Mouse (Mus musculus) myocyte (in vitro differentiated cells): Measurements from ENCODE around the gene Fgf7. TPM values are rescaled to one million over a fixed set of nuclear protein-coding genes. Genes with fewer than 3 reads are reported as not detected.

Experiments
- H3K27me3 ChIP-seq: one replicate; pipeline ENCODE4 v1.6.1; 2011; ENCODE audit not compliant: control insufficient read depth, insufficient read depth, insufficient read length
- H3K36me3 ChIP-seq: one replicate; pipeline ENCODE4 v1.6.1; 2011; ENCODE audit not compliant: control insufficient read depth, insufficient read depth
- H3K4me2 ChIP-seq: one replicate; pipeline ENCODE4 v1.6.1; 2011; ENCODE audit warnings: low read depth, control low read depth
- H3K4me3 ChIP-seq: one replicate; pipeline ENCODE4 v1.5.1; 2011; ENCODE audit warnings: mild to moderate bottlenecking, control low read depth, moderate library complexity
- H3K79me2 ChIP-seq: one replicate; pipeline ENCODE4 v1.6.1; 2011; ENCODE audit not compliant: control insufficient read depth, insufficient read depth
- H3ac ChIP-seq: one replicate; pipeline ENCODE4 v1.6.1; 2011; ENCODE audit not compliant: control insufficient read depth, insufficient read length
- CEBPB ChIP-seq: IDR thresholded peaks from 2 replicates; pipeline ENCODE4 v1.6.1; 2011; ENCODE audit warnings: mild to moderate bottlenecking, moderate library complexity; ENCODE audit not compliant: poor library complexity, insufficient read depth, severe bottlenecking
- E2F4 ChIP-seq: IDR thresholded peaks from one replicate; pipeline ENCODE4 v1.6.1; 2011; ENCODE audit warnings: mild to moderate bottlenecking, control low read depth, moderate library complexity; ENCODE audit not compliant: insufficient read depth
- MAX ChIP-seq: IDR thresholded peaks from one replicate; pipeline ENCODE4 v1.6.1; 2011; ENCODE audit warnings: low read depth, mild to moderate bottlenecking, control low read depth
- MYOD1 ChIP-seq, 3 experiments: IDR thresholded peaks; one replicate each; pipeline ENCODE4 v1.6.1; 2011; ENCODE audit warnings: control low read depth in 2 of 3, low read depth in 2 of 3, mild to moderate bottlenecking in 2 of 3, moderate library complexity in 1 of 3; ENCODE audit not compliant: insufficient read length in 2 of 3, control insufficient read depth in 1 of 3
- MYOG ChIP-seq, 3 experiments: IDR thresholded peaks; one replicate each; pipeline ENCODE4 v1.6.1; 2011; ENCODE audit warnings: control low read depth in 2 of 3, low read depth in 2 of 3, mild to moderate bottlenecking in 2 of 3; ENCODE audit not compliant: insufficient read length in 2 of 3, control insufficient read depth in 1 of 3, insufficient read depth in 1 of 3
- POLR2A ChIP-seq: IDR thresholded peaks from one replicate; pipeline ENCODE4 v1.6.1; 2011; ENCODE audit warnings: low read depth, mild to moderate bottlenecking, control low read depth, moderate library complexity; ENCODE audit not compliant: insufficient read length
- POLR2AphosphoS2 ChIP-seq: IDR thresholded peaks from one replicate; pipeline ENCODE4 v1.6.1; 2011; ENCODE audit warnings: low read depth, control low read depth; ENCODE audit not compliant: insufficient read length
- REST ChIP-seq: IDR thresholded peaks from one replicate; pipeline ENCODE4 v1.6.1; 2011; ENCODE audit warnings: mild to moderate bottlenecking, control low read depth, moderate library complexity; ENCODE audit not compliant: insufficient read depth, insufficient read length
- SRF ChIP-seq: IDR thresholded peaks from one replicate; pipeline ENCODE4 v1.6.1; 2011; ENCODE audit warnings: low read depth; ENCODE audit not compliant: control insufficient read depth, insufficient read length
- TCF12 ChIP-seq: IDR thresholded peaks from one replicate; pipeline ENCODE4 v1.6.1; 2011; ENCODE audit warnings: mild to moderate bottlenecking, control low read depth; ENCODE audit not compliant: poor library complexity, insufficient read depth, severe bottlenecking
- TCF3 ChIP-seq: IDR thresholded peaks from one replicate; pipeline ENCODE4 v1.6.1; 2011; ENCODE audit warnings: low read depth, control low read depth; ENCODE audit not compliant: insufficient read length
- USF1 ChIP-seq: IDR thresholded peaks from one replicate; pipeline ENCODE4 v1.6.1; 2011; ENCODE audit warnings: low read depth, mild to moderate bottlenecking, control low read depth, moderate library complexity
- polyA plus RNA-seq: library from polyadenylated mRNA; unstranded; fragments of >200 nt; fragmentation: generic; extraction: Trizol; gene quantifications from one replicate; pipeline ENCODE4 v1.2.1, GENCODE M21; 2012; ENCODE audit warnings: missing spikeins

The Fgf7 gene
- polyA plus RNA-seq, 1 experiment: 2.4 TPM

DNA sequence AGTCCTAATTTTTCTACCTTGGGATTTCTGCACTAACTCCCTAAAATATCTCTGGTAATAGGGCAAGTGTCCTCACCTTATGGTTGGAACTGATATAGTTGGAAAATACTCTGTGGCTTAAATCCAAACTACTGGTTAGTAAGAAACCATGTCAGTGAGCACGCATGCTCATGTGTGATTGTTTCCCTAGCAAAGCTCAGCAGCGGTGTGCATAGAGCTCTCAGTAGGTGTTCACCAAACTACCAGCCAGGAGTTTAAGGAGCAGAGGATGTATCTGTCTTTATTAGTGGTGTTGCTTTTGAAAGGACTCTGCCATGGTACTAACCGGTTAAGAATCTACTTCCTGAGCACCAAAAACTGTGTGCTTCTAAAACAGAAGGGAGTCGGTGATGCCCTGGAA lies 1.7 kb downstream of the Fgf7 start:
- Histone ChIP-seq H3K4me2 (peak overlapping the region; percentile 71), H3K27me3 (no peaks in the 10 kb centered on the region), H3ac (no peak overlapping the region), H3K79me2 (no peaks in the 10 kb centered on the region), H3K36me3 (no peaks in the 10 kb centered on the region), H3K4me3 (peak overlapping the region; percentile 7)
- no peak for TF ChIP-seq TCF3
- TF ChIP-seq POLR2A: no peak

- no peak overlapping the region for H3K4me3 ChIP-seq
- no peaks in the 10 kb centered on the region for H3K79me2 ChIP-seq
- no peaks in the 10 kb centered on the region for H3K36me3 ChIP-seq
- peak overlapping the region; percentile 4 for H3K4me2 ChIP-seq
- no peaks in the 10 kb centered on the region for H3K27me3 ChIP-seq
- TF ChIP-seq E2F4: no peak
- TF ChIP-seq POLR2AphosphoS2: no peak
- no peak for TF ChIP-seq TCF3
- no peak for TF ChIP-seq MAX
- no peak for TF ChIP-seq SRF
- no peak for TF ChIP-seq TCF12
- no peak for TF ChIP-seq MYOG (IDR thresholded peaks at IDR 0.05; ENCODE audit: control insufficient read depth in 1 of 3, insufficient read depth in 1 of 3, insufficient read length in 2 of 3, low read depth in 2 of 3)
- TF ChIP-seq POLR2A: no peak
- TF ChIP-seq REST: no peak
- TF ChIP-seq CEBPB: no peak
- no peak for TF ChIP-seq MYOD1 (IDR thresholded peaks at IDR 0.05; ENCODE audit: control insufficient read depth in 1 of 3, insufficient read length in 2 of 3, low read depth in 2 of 3)
- no peak for TF ChIP-seq USF1
- H3ac ChIP-seq: no peak overlapping the region
Measured at GRCm38 (mm10) chr2:126038221-126039000, 4.0 kb downstream of the Fgf7 start.

GRCm38 (mm10) chr2:126039414-126039891 lies 5.0 kb downstream of the Fgf7 start:
- Histone ChIP-seq H3K4me3 (no peak overlapping the region), H3K27me3 (no peaks in the 10 kb centered on the region), H3K36me3 (no peaks in the 10 kb centered on the region), H3K79me2 (no peaks in the 10 kb centered on the region), H3K4me2 (no peak overlapping the region), H3ac (no peak overlapping the region)
- TF ChIP-seq POLR2A (no peak), E2F4 (no peak), MYOG (IDR thresholded peaks at IDR 0.05; ENCODE audit: control insufficient read depth in 1 of 3, insufficient read depth in 1 of 3, insufficient read length in 2 of 3, low read depth in 2 of 3) (no peak), CEBPB (no peak), MAX (no peak), TCF12 (no peak), REST (no peak), MYOD1 (IDR thresholded peaks at IDR 0.05; ENCODE audit: control insufficient read depth in 1 of 3, insufficient read length in 2 of 3, low read depth in 2 of 3) (no peak), USF1 (no peak), TCF3 (no peak), SRF (no peak)

- TF ChIP-seq POLR2AphosphoS2 (no peak), POLR2A (no peak), MYOG (IDR thresholded peaks at IDR 0.05; ENCODE audit: control insufficient read depth in 1 of 3, insufficient read depth in 1 of 3, insufficient read length in 2 of 3, low read depth in 2 of 3) (no peak)
- Histone ChIP-seq H3K79me2 (no peaks in the 10 kb centered on the region), H3K27me3 (no peaks in the 10 kb centered on the region), H3K4me3 (no peak overlapping the region), H3K36me3 (no peaks in the 10 kb centered on the region), H3ac (no peak overlapping the region), H3K4me2 (no peak overlapping the region)
Measured at GRCm38 (mm10) chr2:126040651-126041050, 6.2 kb downstream of the Fgf7 start.

DNA sequence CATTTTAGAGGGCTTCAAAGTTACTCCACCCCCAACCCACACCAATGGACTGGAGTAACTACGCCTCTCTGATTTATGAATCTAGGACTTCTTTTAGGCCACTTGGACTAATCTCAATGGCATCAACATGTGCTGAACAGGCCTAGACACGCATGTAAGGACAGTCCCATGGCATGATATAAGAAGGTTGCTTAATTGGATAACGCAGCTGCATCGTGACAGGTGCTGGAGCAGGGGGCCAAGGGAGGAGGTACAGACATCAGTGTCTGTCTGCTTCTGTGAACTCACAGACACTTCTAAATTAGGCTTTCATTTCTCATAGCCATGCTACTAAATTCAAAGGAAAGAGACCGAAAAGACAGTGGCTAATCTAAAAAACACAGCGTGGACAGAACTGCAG lies 6.8 kb downstream of the Fgf7 start:
- no peaks in the 10 kb centered on the region for H3K79me2 ChIP-seq
- H3K4me2 ChIP-seq: no peak overlapping the region
- no peaks in the 10 kb centered on the region for H3K27me3 ChIP-seq
- no peaks in the 10 kb centered on the region for H3K36me3 ChIP-seq
- TF ChIP-seq SRF: no peak
- peak in 2 of 3 experiments; percentile 40 to 69 for TF ChIP-seq MYOD1 (IDR thresholded peaks at IDR 0.05; ENCODE audit: control insufficient read depth in 1 of 3, insufficient read length in 2 of 3, low read depth in 2 of 3)
- H3K4me3 ChIP-seq: no peak overlapping the region
- no peak overlapping the region for H3ac ChIP-seq

DNA sequence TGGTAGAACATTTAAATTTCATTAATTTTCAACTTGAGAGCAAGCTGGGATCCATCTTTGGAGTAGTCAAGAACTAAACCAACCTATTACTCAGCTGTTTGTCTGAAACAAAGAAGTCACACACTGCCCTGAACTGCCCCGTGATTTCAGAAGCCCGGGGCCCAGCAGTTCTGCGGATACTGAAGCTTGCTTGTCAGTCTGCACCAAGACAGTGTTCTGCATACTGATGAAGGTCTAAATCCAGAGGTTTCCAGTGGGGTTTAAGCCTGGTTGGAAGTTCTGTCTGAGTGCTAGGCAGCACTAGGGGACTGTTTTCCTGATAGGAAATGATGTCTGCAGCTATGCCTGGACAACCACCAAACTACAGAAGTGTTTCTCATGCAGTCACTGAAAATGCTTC lies 8.2 kb downstream of the Fgf7 start:
- no peaks in the 10 kb centered on the region for H3K79me2 ChIP-seq
- no peaks in the 10 kb centered on the region for H3K27me3 ChIP-seq
- TF ChIP-seq CEBPB: no peak
- no peak for TF ChIP-seq REST
- TF ChIP-seq MYOG (IDR thresholded peaks at IDR 0.05; ENCODE audit: control insufficient read depth in 1 of 3, insufficient read depth in 1 of 3, insufficient read length in 2 of 3, low read depth in 2 of 3): no peak
- TF ChIP-seq E2F4: no peak
- no peak for TF ChIP-seq USF1
- TF ChIP-seq TCF3: no peak
- TF ChIP-seq MYOD1 (IDR thresholded peaks at IDR 0.05; ENCODE audit: control insufficient read depth in 1 of 3, insufficient read length in 2 of 3, low read depth in 2 of 3): no peak
- TF ChIP-seq TCF12: no peak
- TF ChIP-seq POLR2AphosphoS2: no peak
- no peak for TF ChIP-seq POLR2A
- no peak for TF ChIP-seq MAX
- TF ChIP-seq SRF: no peak
- no peak overlapping the region for H3ac ChIP-seq
- no peak overlapping the region for H3K4me2 ChIP-seq
- no peaks in the 10 kb centered on the region for H3K36me3 ChIP-seq
- no peak overlapping the region for H3K4me3 ChIP-seq
